Mouse (Mus musculus): ENCODE results near the gene Tmem136. TPM values are rescaled to one million over a fixed set of nuclear protein-coding genes. Genes with fewer than 3 reads are reported as not detected.

Tmem136 gene
- polyA plus RNA-seq, 1 experiment from 2014 or later, result 9.2 TPM

- Histone ChIP-seq H3K4me1 (ENCODE audit: control insufficient read depth, insufficient read depth, low read depth, low read length) (peaks cover 25% of the 10 kb centered on the region), H3K4me3 (ENCODE audit: low read length) (peak overlapping the region; percentile 46), H3K27me3 (replicated peaks; ENCODE audit: control insufficient read depth, insufficient read depth, low read length) (no peaks in the 10 kb centered on the region), H3K27ac (ENCODE audit: low read depth, low read length) (peak overlapping the region; percentile 72), H3K4me2 (ENCODE audit: low read length) (peak overlapping the region; percentile 33; the same call in 1 of the 2 replicates), H3K9me3 (ENCODE audit: control insufficient read depth, low read length) (no peaks in the 10 kb centered on the region), H3K9ac (ENCODE audit: low read depth, low read length) (peak overlapping the region; percentile 22; the same call in 1 of the 2 replicates), H3K36me3 (ENCODE audit: control insufficient read depth, insufficient read depth, low read length) (no peaks in the 10 kb centered on the region)
- no peak for ATAC-seq
- WGBS, result 22% methylated on average over 2 of the region's 2 CpGs
Observed at GRCm38 (mm10) chr9:43071741-43072140, 44.6 kb downstream of the Tmem136 start.

- Histone ChIP-seq H3K4me1 (ENCODE audit: control insufficient read depth, insufficient read depth, low read depth, low read length) (peaks cover 28% of the 10 kb centered on the region), H3K4me3 (ENCODE audit: low read length) (peak overlapping the region; percentile 46), H3K9me3 (ENCODE audit: control insufficient read depth, low read length) (no peaks in the 10 kb centered on the region), H3K4me2 (ENCODE audit: low read length) (peak overlapping the region; percentile 32), H3K9ac (ENCODE audit: low read depth, low read length) (peak overlapping the region; percentile 50; the same call in 1 of the 2 replicates), H3K27ac (ENCODE audit: low read depth, low read length) (peak overlapping the region; percentile 72), H3K27me3 (replicated peaks; ENCODE audit: control insufficient read depth, insufficient read depth, low read length) (no peaks in the 10 kb centered on the region), H3K36me3 (ENCODE audit: control insufficient read depth, insufficient read depth, low read length) (no peaks in the 10 kb centered on the region)
- peak; percentile 95 for ATAC-seq
- WGBS, result 16% methylated on average over 4 of the region's 4 CpGs
Observed at GRCm38 (mm10) chr9:43071176-43071575, 45.2 kb downstream of the Tmem136 start.

GRCm38 (mm10) chr9:43070566-43070965 lies 45.8 kb downstream of the Tmem136 start:
- Histone ChIP-seq H3K27ac (ENCODE audit: low read depth, low read length) (peak overlapping the region; percentile 72), H3K4me3 (ENCODE audit: low read length) (peak overlapping the region; percentile 46), H3K9me3 (ENCODE audit: control insufficient read depth, low read length) (no peaks in the 10 kb centered on the region), H3K4me1 (ENCODE audit: control insufficient read depth, insufficient read depth, low read depth, low read length) (peaks cover 28% of the 10 kb centered on the region), H3K4me2 (ENCODE audit: low read length) (no peak overlapping the region), H3K36me3 (ENCODE audit: control insufficient read depth, insufficient read depth, low read length) (no peaks in the 10 kb centered on the region), H3K9ac (ENCODE audit: low read depth, low read length) (peak overlapping the region; percentile 9; the same call in 1 of the 2 replicates), H3K27me3 (replicated peaks; ENCODE audit: control insufficient read depth, insufficient read depth, low read length) (no peaks in the 10 kb centered on the region)
- WGBS, result 21% methylated on average over 4 of the region's 4 CpGs
- ATAC-seq, result no peak

- H3K9me3 ChIP-seq (ENCODE audit: control insufficient read depth, low read length), result no peaks in the 10 kb centered on the region
- H3K27ac ChIP-seq (ENCODE audit: low read depth, low read length), result peak overlapping the region; percentile 72
- 29% methylated on average over 2 of the region's 2 CpGs for WGBS
- peak overlapping the region; percentile 52 for H3K4me2 ChIP-seq (ENCODE audit: low read length)
- peaks cover 28% of the 10 kb centered on the region for H3K4me1 ChIP-seq (ENCODE audit: control insufficient read depth, insufficient read depth, low read depth, low read length)
- peak overlapping the region; percentile 59 for H3K9ac ChIP-seq (ENCODE audit: low read depth, low read length)
- peak overlapping the region; percentile 46 for H3K4me3 ChIP-seq (ENCODE audit: low read length)
- no peaks in the 10 kb centered on the region for H3K27me3 ChIP-seq (replicated peaks; ENCODE audit: control insufficient read depth, insufficient read depth, low read length)
- no peaks in the 10 kb centered on the region for H3K36me3 ChIP-seq (ENCODE audit: control insufficient read depth, insufficient read depth, low read length)
- peak; percentile 48 for ATAC-seq
Observed at GRCm38 (mm10) chr9:43070153-43070552, 46.2 kb downstream of the Tmem136 start.

- Histone ChIP-seq H3K27me3 (replicated peaks; ENCODE audit: control insufficient read depth, insufficient read depth, low read length) (no peaks in the 10 kb centered on the region), H3K4me3 (ENCODE audit: low read length) (peak overlapping the region; percentile 5; the same call in 1 of the 2 replicates), H3K27ac (ENCODE audit: low read depth, low read length) (no peak overlapping the region), H3K4me2 (ENCODE audit: low read length) (peak overlapping the region; percentile 42), H3K36me3 (ENCODE audit: control insufficient read depth, insufficient read depth, low read length) (no peaks in the 10 kb centered on the region), H3K9me3 (ENCODE audit: control insufficient read depth, low read length) (no peaks in the 10 kb centered on the region), H3K4me1 (ENCODE audit: control insufficient read depth, insufficient read depth, low read depth, low read length) (peaks cover 28% of the 10 kb centered on the region), H3K9ac (ENCODE audit: low read depth, low read length) (no peak overlapping the region)
- no peak for ATAC-seq
- 78% methylated on average over 3 of the region's 3 CpGs for WGBS
Observed at GRCm38 (mm10) chr9:43067896-43068295, 48.5 kb downstream of the Tmem136 start.

- Histone ChIP-seq H3K27me3 (replicated peaks; ENCODE audit: control insufficient read depth, insufficient read depth, low read length) (no peaks in the 10 kb centered on the region), H3K4me3 (ENCODE audit: low read length) (no peak overlapping the region), H3K9me3 (ENCODE audit: control insufficient read depth, low read length) (no peaks in the 10 kb centered on the region), H3K4me1 (ENCODE audit: control insufficient read depth, insufficient read depth, low read depth, low read length) (peaks cover 23% of the 10 kb centered on the region), H3K36me3 (ENCODE audit: control insufficient read depth, insufficient read depth, low read length) (no peaks in the 10 kb centered on the region), H3K27ac (ENCODE audit: low read depth, low read length) (no peak overlapping the region), H3K9ac (ENCODE audit: low read depth, low read length) (no peak overlapping the region), H3K4me2 (ENCODE audit: low read length) (no peak overlapping the region)
- no peak for ATAC-seq
- 84% methylated on average over 4 of the region's 4 CpGs for WGBS
Observed at GRCm38 (mm10) chr9:43065231-43065630, 51.1 kb downstream of the Tmem136 start.

GRCm38 (mm10) chr9:43061545-43061944 lies 54.8 kb downstream of the Tmem136 start:
- Histone ChIP-seq H3K27me3 (replicated peaks; ENCODE audit: control insufficient read depth, insufficient read depth, low read length) (no peaks in the 10 kb centered on the region), H3K4me2 (ENCODE audit: low read length) (no peak overlapping the region), H3K27ac (ENCODE audit: low read depth, low read length) (no peak overlapping the region), H3K9ac (ENCODE audit: low read depth, low read length) (no peak overlapping the region), H3K9me3 (ENCODE audit: control insufficient read depth, low read length) (no peaks in the 10 kb centered on the region), H3K4me1 (ENCODE audit: control insufficient read depth, insufficient read depth, low read depth, low read length) (peaks cover 2% of the 10 kb centered on the region; the same call in 1 of the 2 replicates), H3K4me3 (ENCODE audit: low read length) (no peak overlapping the region), H3K36me3 (ENCODE audit: control insufficient read depth, insufficient read depth, low read length) (no peaks in the 10 kb centered on the region)
- 81% methylated on average over 1 of the region's 1 CpGs for WGBS
- ATAC-seq, result peak; percentile 42; the same call in 1 of the 2 replicates

Other genes starting within 250 kb of the Tmem136 start
- gene Grik4, start 172.1 kb downstream of the Tmem136 start, polyA plus RNA-seq (2015; fragmentation: Nextera tagmentation; extraction: Ambion mirVana), result 11.4 and 12.0 TPM in 2 replicates
- gene Arhgef12, start 9.3 kb downstream of the Tmem136 start, polyA plus RNA-seq (2015; fragmentation: Nextera tagmentation; extraction: Ambion mirVana), result 17.0 and 17.9 TPM in 2 replicates
- gene Pou2f3, start 93.8 kb upstream of the Tmem136 start, polyA plus RNA-seq (2015; fragmentation: Nextera tagmentation; extraction: Ambion mirVana), result 0.11 TPM in 1 of 2 replicates, not detected in the other
- 4.1 and 7.0 TPM in 2 replicates for gene Oaf, start 123.3 kb upstream of the Tmem136 start, polyA plus RNA-seq (2015; fragmentation: Nextera tagmentation; extraction: Ambion mirVana)
- not detected in 2 replicates for gene Trim29, start 194.3 kb upstream of the Tmem136 start, polyA plus RNA-seq (2015; fragmentation: Nextera tagmentation; extraction: Ambion mirVana)